Mouse (Mus musculus): Measurements from ENCODE around the gene Dnal1.
A peak's percentile ranks its signal among the peaks of the same experiment; 100 is the strongest.

Gene Dnal1

DNA sequence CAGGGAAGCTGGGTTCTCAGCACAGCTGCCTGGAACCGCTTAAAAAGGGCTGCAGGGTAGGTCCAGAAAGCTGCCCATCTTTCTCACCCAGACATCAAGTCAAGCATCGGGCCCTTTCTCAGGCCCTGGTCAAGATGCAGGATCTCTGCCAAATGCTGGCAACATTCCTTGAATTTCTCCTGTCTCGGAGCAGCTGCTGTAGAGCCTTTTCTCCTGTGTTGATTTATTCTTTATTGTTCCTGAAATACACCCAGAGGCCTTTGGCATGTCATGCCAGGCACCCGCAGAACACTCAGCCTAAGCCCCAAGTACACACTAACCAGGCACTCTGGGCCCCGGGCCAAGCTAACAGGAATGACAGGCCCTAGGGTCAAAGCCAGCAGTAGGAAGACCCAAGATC, 72.8 kb downstream of the Dnal1 start:
- no peak for DNase-seq (ENCODE audit: low spot score)

DNA sequence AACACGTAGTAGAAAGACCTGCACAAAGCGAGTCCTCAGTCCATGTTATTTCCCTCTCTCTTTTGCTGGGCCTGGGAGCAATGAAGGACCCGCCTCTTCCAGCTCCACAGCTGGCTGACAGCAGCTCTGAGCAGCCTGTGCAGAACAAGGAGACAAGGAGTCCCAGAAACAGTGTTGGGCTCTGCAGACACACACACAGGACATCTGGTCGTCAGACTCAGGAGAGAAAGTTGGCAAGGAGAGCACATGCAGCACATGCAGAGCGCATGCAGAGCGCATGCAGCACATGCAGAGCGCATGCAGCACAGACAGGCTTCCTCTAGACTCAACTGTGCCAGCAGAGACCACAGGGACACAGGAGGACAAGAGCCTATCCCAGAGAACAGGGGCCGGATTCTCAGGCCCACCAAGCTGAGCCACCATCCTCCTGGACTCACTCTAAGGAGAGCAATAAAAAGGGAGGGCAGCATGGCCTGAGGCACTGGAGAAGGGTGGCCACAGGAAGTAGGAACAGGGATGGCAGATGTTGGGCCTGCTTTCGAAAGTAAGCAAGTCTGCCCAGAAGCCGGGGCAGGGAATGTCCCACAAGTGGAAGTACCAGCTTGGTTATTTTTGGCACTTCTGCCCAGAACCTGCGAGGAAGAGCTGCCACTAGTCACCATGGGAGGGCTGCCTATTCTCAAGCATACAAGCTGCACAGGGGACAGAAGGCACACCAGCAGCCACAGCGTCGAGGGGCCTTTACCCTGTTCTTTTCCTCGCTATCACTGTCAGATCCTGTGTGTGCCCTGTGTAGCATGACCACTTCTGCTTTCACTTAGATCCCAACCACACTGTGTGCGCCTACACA, 73.8 kb downstream of the Dnal1 start:
- DNase-seq (ENCODE audit: low spot score): no peak

DNA sequence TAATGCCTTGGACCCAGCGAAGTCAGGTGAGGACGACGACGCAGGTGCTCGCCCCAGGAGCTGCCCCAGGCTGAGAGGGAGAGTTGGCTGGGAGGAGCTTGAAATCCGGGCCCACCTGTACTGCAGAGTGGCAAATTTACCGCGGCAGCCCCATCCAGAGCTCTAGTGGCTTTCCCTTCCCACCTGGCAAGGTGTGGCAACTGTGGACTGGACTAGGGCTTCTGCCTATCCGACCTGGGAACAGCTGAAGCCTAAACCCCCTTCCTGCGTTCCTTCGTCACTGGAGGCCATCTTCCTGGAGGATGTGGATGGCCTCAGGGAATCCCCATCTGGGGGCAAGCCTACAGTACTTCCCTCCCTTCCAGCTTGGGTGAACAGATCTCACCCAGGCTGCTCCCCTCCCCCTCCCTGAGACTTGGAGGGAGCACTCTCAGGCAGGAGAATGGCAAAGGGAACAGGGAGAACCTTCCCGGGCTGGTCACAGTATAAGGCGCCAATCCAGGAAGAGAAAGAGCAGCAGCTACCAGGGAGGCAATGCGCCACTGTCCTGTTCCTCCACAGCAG, 74.8 kb downstream of the Dnal1 start:
- no peak for DNase-seq (ENCODE audit: low spot score)

DNA sequence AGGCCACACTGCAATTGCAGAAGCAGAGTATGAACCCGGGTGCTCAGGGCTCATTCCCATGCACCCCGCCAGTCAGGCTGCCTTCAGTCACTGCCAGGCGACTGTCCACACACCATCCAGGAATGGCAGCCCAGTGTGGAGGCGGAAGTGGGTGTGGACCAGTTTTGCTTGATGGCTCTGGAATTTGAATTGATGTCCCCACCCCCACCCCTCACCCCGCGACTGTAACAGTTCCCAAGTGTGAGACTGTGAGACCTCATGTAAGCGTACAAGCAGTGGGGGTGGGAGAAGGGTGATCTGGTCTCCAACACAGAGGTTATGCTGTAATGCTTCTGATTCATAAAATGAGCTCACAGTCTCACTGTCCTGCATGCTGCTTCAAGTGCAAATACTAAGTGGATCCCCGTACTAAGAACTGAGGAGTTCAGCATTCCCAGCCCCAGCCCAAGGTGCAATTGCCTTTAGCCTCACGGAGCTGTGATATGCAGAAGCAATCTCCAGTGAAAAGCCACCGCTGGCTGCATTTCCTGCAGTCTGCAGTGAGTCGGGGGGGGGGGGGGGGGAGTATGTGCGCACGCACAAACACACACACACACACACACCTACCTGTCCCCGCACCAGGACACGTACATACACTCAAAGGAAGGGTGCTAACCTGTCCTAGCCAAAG, 76.1 kb downstream of the Dnal1 start:
- DNase-seq (ENCODE audit: low spot score): no peak

DNA sequence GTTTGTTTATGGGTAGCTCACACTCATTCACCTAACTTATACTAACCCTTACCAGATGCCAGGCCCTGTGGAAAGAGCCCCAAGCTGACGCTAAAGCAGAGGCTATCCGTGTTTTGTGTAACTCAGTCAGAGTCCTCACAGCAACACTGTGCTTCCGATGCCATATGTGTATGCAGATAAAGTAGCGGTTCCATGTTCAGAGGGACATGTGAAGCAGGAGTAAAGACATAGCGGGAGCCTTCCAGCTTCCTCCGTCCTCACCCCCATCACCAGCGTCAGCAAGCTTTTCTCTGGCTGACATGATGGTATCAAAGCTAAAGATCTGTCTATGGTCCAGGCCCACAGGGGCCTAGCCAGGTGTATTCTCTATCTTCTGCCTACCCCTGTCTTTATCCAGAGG, 77.0 kb downstream of the Dnal1 start:
- no peak for DNase-seq (ENCODE audit: low spot score)

DNA sequence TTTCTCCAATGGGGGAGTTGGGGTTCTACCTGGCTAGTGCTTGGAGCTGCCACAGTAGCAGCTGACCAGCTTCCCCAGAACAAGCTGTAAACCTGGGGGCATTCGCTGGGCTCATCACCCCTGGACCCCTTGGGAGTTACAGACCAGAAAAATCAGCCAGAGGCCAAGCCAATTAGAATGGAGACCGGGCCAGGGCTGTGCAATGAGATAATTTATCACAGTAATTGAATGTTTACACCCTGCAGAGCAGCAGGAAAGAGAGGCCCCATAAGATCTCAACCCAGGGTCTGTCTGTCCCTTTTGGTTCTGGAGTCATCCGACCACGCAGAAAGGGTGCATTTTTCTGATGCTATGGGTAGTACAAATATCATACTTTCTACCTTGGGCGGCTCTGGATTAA, 77.6 kb downstream of the Dnal1 start:
- DNase-seq (ENCODE audit: low spot score): no peak

DNA sequence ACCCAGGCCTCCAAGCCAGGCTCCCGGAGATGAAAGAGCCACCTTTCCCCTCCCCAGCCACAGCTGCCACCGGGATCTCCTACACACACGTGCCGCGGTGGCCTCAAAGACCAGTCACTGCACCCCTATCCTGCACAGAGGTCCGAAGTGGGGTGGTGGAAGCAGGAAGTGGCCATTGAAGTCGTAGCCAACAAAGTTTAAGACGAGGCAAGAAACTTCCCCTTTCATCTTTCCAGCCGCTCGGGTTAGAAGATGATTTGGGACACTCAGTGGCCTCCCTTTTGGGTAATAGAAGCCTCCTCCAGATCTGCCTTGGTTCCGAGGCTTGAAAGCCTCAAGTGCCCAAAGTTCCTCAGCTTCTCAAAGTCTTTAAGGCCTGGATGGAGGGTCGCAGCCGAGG, 78.1 kb downstream of the Dnal1 start:
- no peak for DNase-seq (ENCODE audit: low spot score)

DNA sequence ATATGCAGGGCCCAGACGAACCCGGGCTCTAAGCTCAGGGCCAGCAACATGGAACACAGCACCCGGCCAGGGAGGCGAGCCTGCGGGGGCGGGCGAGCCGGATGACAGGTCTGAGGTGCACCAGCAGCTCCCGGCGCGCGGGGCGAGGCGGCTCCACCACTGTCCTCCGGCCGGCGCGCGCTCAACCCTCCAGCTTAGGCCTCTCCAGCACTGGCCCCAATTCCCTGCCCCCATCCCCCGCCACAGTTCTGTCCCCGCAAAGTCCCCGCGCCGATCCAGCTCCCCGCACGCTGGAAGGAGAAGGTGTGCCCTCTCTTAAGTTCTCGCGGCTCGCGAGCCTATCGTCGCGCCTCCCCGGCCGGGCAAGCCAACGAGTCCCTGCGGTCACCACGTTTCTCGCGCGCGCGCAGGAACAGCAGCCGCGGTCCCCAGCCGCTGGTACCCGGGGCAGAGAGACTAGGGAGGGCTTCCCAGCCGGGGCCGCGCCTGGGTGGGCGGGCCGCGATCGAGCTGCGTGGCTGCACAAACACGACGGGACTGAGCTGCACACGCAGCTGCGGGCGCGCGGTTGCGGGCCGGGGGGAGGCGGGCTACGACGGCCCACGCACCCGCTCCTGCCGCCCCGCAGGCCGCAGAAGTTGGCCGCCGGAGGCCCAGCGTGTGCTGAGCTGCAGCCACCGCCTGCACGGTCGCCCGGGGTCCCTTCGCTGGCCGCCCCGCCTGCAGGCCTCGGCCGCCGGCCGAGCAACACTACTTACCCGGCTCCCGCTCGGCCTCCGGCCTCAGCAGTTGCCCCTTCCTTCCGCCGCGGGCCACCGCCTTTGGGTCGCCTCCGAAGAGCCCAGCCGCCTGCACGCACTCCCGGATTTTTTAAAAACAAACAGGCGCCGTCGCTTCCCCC, 78.8 kb downstream of the Dnal1 start:
- DNase-seq (ENCODE audit: low spot score): peak; percentile 86

DNA sequence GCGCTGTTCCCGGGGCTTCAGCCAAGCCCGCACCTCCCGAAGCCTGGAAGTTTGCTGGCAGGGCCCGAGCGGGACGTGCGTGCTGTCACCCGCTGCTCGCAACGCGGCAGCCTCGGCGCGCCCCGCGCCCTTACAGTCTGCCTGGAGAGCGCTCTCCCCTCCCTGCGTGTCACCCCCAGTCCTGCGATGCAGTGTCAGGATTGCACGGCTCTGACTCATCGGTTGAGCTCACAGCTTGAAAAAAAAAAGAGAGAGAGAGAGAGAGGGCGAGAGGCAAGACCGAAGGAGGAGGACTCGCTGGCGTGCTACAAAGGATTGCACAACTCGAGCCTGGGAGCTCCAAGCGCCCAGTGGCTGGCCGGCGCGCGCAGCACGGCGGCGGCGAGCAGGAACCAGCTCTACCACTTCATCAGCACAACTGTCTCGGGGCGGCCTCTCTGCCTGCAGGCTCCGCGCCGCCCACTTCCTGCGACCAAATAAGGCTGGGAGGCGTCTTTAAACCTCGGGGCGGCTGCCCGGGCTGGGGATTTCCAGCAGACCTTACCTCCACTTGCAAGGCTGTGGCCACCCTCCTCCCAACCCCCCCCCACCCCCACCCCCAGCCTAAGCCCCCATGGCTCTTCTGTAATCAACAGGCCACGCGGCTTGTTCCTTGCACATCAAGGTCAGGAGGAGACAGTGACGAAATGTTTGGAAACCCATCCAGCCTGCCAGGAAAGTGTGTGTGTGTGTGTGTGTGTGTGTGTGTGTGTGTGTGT, 79.7 kb downstream of the Dnal1 start:
- DNase-seq (ENCODE audit: low spot score): peak; percentile 98

DNA sequence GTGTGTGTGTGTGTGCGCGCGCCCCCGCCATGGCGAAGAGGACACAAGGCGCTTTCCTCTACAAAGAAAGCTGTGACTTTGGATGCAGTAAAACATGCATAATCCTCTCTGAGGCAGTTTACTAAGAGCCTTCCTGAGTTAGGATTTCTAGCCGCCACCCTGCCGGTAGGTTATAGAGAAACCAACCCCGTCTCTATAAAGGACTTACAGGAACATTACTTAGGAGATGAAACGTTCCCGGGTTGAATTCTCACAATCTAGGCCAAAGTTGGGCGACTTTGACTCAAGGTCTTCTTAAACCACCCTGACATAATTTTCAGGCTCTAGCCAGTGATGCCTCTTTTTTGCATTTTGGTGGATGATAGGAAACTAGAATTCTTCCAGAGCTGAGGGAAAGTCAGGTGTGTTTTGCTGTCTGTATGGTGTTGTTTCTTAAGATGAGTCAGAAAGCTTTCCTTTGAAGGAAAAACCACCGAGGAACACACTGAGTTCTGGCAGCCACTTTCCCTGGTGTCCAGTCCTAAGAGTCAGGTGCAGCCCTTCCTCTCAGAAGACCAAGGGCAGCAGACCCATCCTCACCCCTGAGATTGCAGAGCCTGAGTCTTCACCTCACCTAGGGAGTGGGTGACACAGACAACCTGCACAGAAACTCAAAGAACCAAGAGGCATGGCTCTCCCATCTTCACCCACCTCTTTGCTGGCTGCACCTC, 80.4 kb downstream of the Dnal1 start:
- DNase-seq (ENCODE audit: low spot score): no peak

DNA sequence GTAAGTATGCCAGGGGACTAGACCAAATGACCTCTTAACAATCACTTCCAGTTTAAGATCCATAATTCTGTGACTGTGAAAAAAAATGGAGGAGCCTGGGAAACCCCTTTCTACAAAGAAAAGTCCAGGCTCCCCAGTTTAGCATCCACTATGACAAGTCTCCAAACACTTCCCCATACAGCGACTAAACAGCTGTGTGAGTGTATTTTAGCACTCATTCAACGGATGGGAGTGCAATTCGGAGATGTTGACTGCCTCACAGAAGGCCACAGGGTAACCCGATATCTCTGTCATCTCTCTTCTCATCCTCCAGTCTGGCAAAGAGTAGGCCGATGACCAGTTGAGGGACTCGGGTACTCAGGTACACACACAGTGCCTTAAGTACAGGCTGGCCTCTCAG, 81.0 kb downstream of the Dnal1 start:
- DNase-seq (ENCODE audit: low spot score): no peak
